Mouse (Mus musculus): Measurements from ENCODE around the gene Garem2. TPM values are rescaled to one million over a fixed set of nuclear protein-coding genes. Genes with fewer than 3 reads are reported as not detected.

Garem2 gene
- polyA plus RNA-seq, 1 experiment from 2014 or later: 17.2 TPM

- peaks cover 48% of the 10 kb centered on the region for H3K4me1 ChIP-seq (replicated peaks)
- H3K9me3 ChIP-seq: no peaks in the 10 kb centered on the region
- H3K27me3 ChIP-seq: peaks cover 33% of the 10 kb centered on the region
- H3K9ac ChIP-seq: peak overlapping the region; percentile 69
- peaks cover 39% of the 10 kb centered on the region for H3K36me3 ChIP-seq
- H3K27ac ChIP-seq (replicated peaks): no peak overlapping the region
- H3K4me2 ChIP-seq: peak overlapping the region; percentile 75
- ATAC-seq (ENCODE audit: low read depth): peak; percentile 86
- 2% methylated on average over 103 of the region's 103 CpGs for WGBS
- H3K4me3 ChIP-seq: peak overlapping the region; percentile 50
Measured at GRCm38 (mm10) chr5:30113881-30114760, 9.2 kb downstream of the Garem2 start.

- Histone ChIP-seq H3K27ac (replicated peaks) (no peak overlapping the region), H3K4me3 (peak overlapping the region; percentile 50), H3K4me1 (replicated peaks) (peaks cover 43% of the 10 kb centered on the region), H3K36me3 (peaks cover 46% of the 10 kb centered on the region), H3K9me3 (no peaks in the 10 kb centered on the region), H3K4me2 (peak overlapping the region; percentile 75), H3K9ac (peak overlapping the region; percentile 69), H3K27me3 (peaks cover 33% of the 10 kb centered on the region)
- ATAC-seq (ENCODE audit: low read depth): peak; percentile 4; the same call in 1 of the 2 replicates
- 2% methylated on average over 28 of the region's 28 CpGs for WGBS
Measured at GRCm38 (mm10) chr5:30114761-30115140, 9.8 kb downstream of the Garem2 start.

GRCm38 (mm10) chr5:30115718-30116117 is 10.8 kb downstream of the Garem2 start:
- peaks cover 33% of the 10 kb centered on the region for H3K4me1 ChIP-seq (replicated peaks)
- peaks cover 33% of the 10 kb centered on the region for H3K27me3 ChIP-seq
- H3K36me3 ChIP-seq: peaks cover 55% of the 10 kb centered on the region
- H3K9me3 ChIP-seq: no peaks in the 10 kb centered on the region
- H3K4me2 ChIP-seq: no peak overlapping the region
- H3K4me3 ChIP-seq: no peak overlapping the region
- WGBS: 20% methylated on average over 10 of the region's 10 CpGs
- H3K9ac ChIP-seq: no peak overlapping the region
- H3K27ac ChIP-seq (replicated peaks): no peak overlapping the region
- no peak for ATAC-seq (ENCODE audit: low read depth)

DNA sequence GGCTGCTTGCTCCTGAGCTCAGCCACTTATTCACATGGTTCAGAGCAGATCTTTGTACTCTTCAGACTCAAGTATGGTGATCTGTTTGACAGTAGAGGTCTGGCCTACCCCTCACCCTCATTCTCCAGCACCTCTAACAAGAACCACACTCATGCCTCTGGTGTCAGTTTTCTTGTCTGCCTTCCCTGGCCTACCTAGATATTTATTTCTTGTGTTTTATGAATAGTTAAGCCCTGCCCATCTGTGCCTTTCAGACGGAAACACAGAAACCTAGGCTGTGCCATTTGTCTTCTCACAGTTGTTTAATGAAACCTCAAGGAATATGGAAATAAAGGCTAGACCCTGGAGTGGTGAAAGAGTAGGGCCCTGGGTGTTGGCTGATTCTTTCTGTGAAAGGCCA is 13.1 kb downstream of the Garem2 start:
- Histone ChIP-seq H3K9ac (no peak overlapping the region), H3K27ac (replicated peaks) (no peak overlapping the region), H3K4me3 (no peak overlapping the region), H3K9me3 (no peaks in the 10 kb centered on the region), H3K27me3 (peaks cover 18% of the 10 kb centered on the region), H3K4me2 (no peak overlapping the region), H3K36me3 (peaks cover 70% of the 10 kb centered on the region), H3K4me1 (replicated peaks) (peaks cover 17% of the 10 kb centered on the region)
- WGBS: 90% methylated on average over 1 of the region's 1 CpGs
- no peak for ATAC-seq (ENCODE audit: low read depth)

- Histone ChIP-seq H3K9me3 (no peaks in the 10 kb centered on the region), H3K9ac (no peak overlapping the region), H3K4me1 (replicated peaks) (peaks cover 8% of the 10 kb centered on the region), H3K36me3 (peaks cover 81% of the 10 kb centered on the region), H3K4me3 (no peak overlapping the region), H3K27ac (replicated peaks) (no peak overlapping the region), H3K4me2 (no peak overlapping the region), H3K27me3 (peaks cover 7% of the 10 kb centered on the region; the same call in 1 of the 2 replicates)
- ATAC-seq (ENCODE audit: low read depth): no peak
- 87% methylated on average over 6 of the region's 6 CpGs for WGBS
Measured at GRCm38 (mm10) chr5:30119163-30119562, 14.2 kb downstream of the Garem2 start.

DNA sequence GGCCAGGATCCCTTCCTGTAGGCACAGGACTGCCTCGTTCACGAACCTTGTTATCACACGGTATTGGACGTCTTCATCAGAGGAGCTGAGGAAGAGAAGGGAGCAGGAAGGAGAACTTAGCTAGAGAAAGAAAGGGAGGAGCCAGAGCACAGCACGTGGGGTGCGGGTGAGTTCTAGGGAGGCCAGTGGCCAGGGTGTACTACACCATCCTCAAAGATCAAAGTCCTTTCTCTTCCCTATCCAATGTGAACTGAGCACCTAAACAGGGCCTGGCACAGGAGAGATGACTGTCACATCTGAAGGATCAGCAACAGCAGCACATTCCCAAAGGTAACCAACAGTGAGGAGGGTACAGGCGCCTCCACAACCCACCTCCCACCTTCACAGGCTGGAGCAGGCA is 15.1 kb downstream of the Garem2 start:
- Histone ChIP-seq H3K4me3 (no peak overlapping the region), H3K27ac (replicated peaks) (no peak overlapping the region), H3K4me1 (replicated peaks) (no peaks in the 10 kb centered on the region), H3K36me3 (peaks cover 91% of the 10 kb centered on the region), H3K9ac (no peak overlapping the region), H3K4me2 (no peak overlapping the region), H3K27me3 (peaks cover 7% of the 10 kb centered on the region; the same call in 1 of the 2 replicates), H3K9me3 (no peaks in the 10 kb centered on the region)
- ATAC-seq (ENCODE audit: low read depth): no peak
- 91% methylated on average over 7 of the region's 7 CpGs for WGBS

- no peak for ATAC-seq (ENCODE audit: low read depth)
- WGBS: 89% methylated on average over 6 of the region's 6 CpGs
- no peak overlapping the region for H3K4me2 ChIP-seq
- H3K36me3 ChIP-seq: peaks cover 99% of the 10 kb centered on the region
- H3K27me3 ChIP-seq: no peaks in the 10 kb centered on the region
- H3K4me3 ChIP-seq: no peak overlapping the region
- H3K4me1 ChIP-seq (replicated peaks): no peaks in the 10 kb centered on the region
- H3K27ac ChIP-seq (replicated peaks): no peak overlapping the region
- H3K9me3 ChIP-seq: no peaks in the 10 kb centered on the region
- no peak overlapping the region for H3K9ac ChIP-seq
Measured at GRCm38 (mm10) chr5:30122481-30122880, 17.5 kb downstream of the Garem2 start.

GRCm38 (mm10) chr5:30125587-30125986 is 20.6 kb downstream of the Garem2 start:
- whole genome bisulfite sequencing: 44% methylated on average over 5 of the region's 5 CpGs

DNA sequence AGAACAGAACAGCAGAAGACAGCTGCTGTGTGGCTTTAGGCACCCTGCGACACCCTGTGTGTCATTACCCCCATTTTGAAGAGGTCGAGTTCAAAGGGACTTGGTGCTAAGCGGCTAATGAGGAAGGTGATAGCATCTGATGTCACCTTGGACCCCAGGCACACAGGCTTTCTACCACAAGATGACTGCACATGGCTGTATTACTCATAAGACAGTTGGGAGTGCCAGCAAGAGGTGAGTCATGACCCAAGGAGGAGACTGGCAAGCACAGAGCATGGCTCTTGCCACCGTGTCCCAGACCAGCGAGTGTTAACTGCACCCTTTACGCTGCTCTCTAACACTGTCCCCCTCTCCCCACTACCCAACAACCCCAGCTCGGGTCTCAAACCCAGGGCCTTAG is 21.8 kb downstream of the Garem2 start:
- Histone ChIP-seq H3K27ac (replicated peaks) (no peak overlapping the region), H3K9me3 (no peaks in the 10 kb centered on the region), H3K4me1 (replicated peaks) (no peaks in the 10 kb centered on the region), H3K4me3 (no peak overlapping the region), H3K27me3 (no peaks in the 10 kb centered on the region), H3K4me2 (no peak overlapping the region), H3K36me3 (peaks cover 92% of the 10 kb centered on the region), H3K9ac (no peak overlapping the region)
- ATAC-seq (ENCODE audit: low read depth): no peak
- WGBS: 90% methylated on average over 7 of the region's 7 CpGs

More at GRCm38 (mm10) chr5:30125587-30125986, 20.6 kb downstream of the Garem2 start:
- no peak overlapping the region for H3K27ac ChIP-seq (replicated peaks)
- ATAC-seq (ENCODE audit: low read depth): no peak
- H3K27me3 ChIP-seq: no peaks in the 10 kb centered on the region
- H3K4me1 ChIP-seq (replicated peaks): no peaks in the 10 kb centered on the region
- no peak overlapping the region for H3K9ac ChIP-seq
- H3K36me3 ChIP-seq: peaks cover 97% of the 10 kb centered on the region
- H3K4me2 ChIP-seq: no peak overlapping the region
- H3K9me3 ChIP-seq: no peaks in the 10 kb centered on the region
- no peak overlapping the region for H3K4me3 ChIP-seq

- WGBS: 96% methylated on average over 13 of the region's 13 CpGs
- Histone ChIP-seq H3K27me3 (no peaks in the 10 kb centered on the region), H3K4me3 (no peak overlapping the region), H3K36me3 (peaks cover 87% of the 10 kb centered on the region), H3K4me1 (replicated peaks) (no peaks in the 10 kb centered on the region), H3K9ac (no peak overlapping the region), H3K4me2 (no peak overlapping the region), H3K27ac (replicated peaks) (no peak overlapping the region), H3K9me3 (no peaks in the 10 kb centered on the region)
- ATAC-seq (ENCODE audit: low read depth): no peak
Measured at GRCm38 (mm10) chr5:30127921-30128597, 23.1 kb downstream of the Garem2 start.

DNA sequence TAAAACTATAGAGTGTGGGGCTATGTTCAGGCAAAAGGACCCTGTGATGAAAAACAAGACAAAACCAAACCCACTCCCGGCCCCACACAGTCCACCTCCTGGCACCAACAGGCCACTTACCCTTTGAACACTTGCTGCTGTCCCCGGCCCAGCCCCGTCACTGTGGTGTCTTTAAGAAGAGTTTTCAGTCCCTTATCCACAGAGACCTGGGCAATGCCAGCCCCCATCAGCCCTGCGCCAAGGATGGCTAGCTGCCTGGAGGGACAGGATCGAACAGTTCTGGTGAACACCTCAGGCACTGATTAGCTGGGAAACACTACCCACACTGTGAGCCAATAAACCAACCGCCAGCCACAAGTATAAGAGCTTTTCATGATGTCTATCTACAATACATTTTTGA is 23.7 kb downstream of the Garem2 start:
- Histone ChIP-seq H3K4me3 (no peak overlapping the region), H3K27me3 (no peaks in the 10 kb centered on the region), H3K4me2 (no peak overlapping the region), H3K36me3 (peaks cover 86% of the 10 kb centered on the region), H3K27ac (replicated peaks) (no peak overlapping the region), H3K4me1 (replicated peaks) (no peaks in the 10 kb centered on the region), H3K9me3 (no peaks in the 10 kb centered on the region), H3K9ac (no peak overlapping the region)
- 92% methylated on average over 6 of the region's 6 CpGs for WGBS
- ATAC-seq (ENCODE audit: low read depth): no peak

GRCm38 (mm10) chr5:30131246-30131645 is 26.3 kb downstream of the Garem2 start:
- Histone ChIP-seq H3K4me2 (no peak overlapping the region), H3K9ac (no peak overlapping the region), H3K4me1 (replicated peaks) (no peaks in the 10 kb centered on the region), H3K27me3 (no peaks in the 10 kb centered on the region), H3K4me3 (no peak overlapping the region), H3K36me3 (peaks cover 83% of the 10 kb centered on the region), H3K9me3 (no peaks in the 10 kb centered on the region), H3K27ac (replicated peaks) (no peak overlapping the region)
- WGBS: 91% methylated on average over 4 of the region's 4 CpGs
- ATAC-seq (ENCODE audit: low read depth): no peak
